Mouse (Mus musculus): Measurements from ENCODE around the gene Echdc2.

Gene Echdc2

GRCm38 (mm10) chr4:108165152-108165895 lies at the start of gene Echdc2:
Echdc2 (plus strand) TSS chr4:108165437.
- WGBS: 2% methylated on average over 43 of the region's 43 CpGs

GRCm38 (mm10) chr4:108116466-108116865 lies 48.8 kb upstream of the Echdc2 start:
- 79% methylated on average over 2 of the region's 2 CpGs for WGBS

DNA sequence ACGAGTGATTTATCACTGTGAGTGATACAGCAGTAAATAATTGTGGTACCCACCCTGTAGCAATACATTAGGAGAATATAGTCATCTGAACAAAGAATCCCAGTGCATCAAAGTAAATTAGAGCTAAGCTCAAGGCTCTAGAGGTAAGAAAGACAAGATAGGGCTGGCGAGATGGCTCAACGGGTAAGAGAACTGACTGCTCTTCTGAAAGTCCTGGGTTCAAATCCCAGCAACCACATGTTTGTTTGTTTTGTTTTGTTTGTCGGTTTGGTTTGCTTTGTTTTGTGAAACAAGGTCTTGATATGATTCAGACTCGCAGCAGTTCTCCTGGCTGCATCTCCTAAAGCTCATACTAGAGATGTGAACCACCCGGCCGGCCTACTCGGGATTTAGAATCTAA lies 47.7 kb upstream of the Echdc2 start:
- 91% methylated on average over 8 of the region's 8 CpGs for WGBS

GRCm38 (mm10) chr4:108117924-108118876 lies 47.0 kb upstream of the Echdc2 start:
- 9% methylated on average over 45 of the region's 45 CpGs for WGBS

GRCm38 (mm10) chr4:108124104-108124503 lies 41.1 kb upstream of the Echdc2 start:
- 100% methylated on average over 1 of the region's 1 CpGs for WGBS

DNA sequence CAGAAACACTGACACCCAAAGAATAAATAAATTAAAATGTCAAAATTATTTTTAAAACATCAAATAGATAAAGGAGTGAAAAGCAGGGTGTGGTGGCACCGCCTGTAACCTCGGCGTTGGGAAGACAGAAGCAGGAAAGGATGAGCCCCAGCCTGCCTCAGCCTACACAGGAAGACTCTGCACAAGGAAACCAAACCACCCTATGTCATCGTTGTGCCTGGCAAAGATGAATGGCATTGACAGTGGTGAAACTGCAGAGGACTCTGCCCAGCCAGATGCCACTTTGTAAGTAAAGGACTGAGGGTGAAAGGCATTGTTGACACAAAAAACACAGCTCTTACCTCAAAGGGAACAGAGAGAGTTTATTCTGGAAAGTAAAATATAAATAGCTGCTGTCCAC lies 39.0 kb upstream of the Echdc2 start:
- WGBS: 81% methylated on average over 4 of the region's 4 CpGs

DNA sequence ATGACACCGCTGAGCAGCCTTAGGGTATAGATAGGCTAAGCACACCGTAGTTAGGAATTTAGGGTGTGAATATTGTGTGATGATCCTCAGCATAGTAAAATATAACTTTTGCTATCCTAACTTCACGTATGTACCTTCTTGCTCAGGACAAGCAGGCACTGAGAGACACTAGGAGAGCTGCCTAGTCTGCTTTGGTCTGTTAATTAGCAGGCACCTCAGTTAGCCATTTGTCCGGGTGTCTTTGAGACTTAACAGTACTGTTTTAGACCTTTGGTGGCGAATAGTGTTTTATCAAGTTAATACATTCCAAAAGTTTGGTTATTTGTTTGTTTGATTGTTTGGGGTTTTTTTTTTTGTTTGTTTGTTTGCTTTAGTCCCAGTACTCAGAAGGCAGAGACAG lies 37.7 kb upstream of the Echdc2 start:
- WGBS: 95% methylated on average over 5 of the region's 5 CpGs

DNA sequence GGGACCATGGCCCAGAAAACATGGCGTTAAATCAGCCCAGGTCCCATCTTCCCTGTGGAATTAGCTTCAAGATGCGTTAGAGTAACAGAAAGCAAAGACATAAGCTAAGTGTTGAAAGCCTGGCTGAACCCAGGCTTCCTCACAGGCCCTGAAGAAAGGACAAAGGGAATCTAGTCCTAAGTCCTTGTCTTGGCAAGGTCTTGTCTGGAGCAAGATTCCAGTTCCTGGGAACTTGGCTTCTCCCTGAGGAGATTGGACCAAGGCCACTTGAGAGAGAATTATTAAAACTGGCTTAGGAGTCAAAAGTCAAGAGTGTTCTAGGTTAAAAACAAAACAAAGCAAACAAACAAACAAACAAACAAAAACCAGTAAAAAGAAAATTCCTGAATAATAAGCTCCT lies 36.9 kb upstream of the Echdc2 start:
- WGBS: 98% methylated on average over 2 of the region's 2 CpGs

DNA sequence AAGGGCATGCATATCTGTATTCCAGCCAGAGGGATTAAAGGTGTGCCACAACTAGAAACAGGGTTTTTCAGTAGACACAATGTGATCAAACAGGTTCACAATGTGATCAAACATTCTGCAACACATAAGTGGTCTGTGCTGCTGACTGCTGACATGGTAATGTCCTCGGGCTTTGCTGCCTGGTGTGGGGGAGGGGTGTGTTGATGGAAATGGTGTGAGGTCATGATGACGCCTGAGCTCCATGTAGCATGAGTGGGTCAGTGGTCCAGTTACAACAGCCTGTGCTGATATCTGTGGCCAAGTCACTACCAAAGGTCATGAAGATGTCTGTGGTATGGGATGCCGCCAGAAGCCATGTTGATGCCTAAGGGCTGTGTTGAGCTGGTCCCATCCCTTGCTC lies 34.8 kb upstream of the Echdc2 start:
- WGBS: 85% methylated on average over 3 of the region's 3 CpGs

DNA sequence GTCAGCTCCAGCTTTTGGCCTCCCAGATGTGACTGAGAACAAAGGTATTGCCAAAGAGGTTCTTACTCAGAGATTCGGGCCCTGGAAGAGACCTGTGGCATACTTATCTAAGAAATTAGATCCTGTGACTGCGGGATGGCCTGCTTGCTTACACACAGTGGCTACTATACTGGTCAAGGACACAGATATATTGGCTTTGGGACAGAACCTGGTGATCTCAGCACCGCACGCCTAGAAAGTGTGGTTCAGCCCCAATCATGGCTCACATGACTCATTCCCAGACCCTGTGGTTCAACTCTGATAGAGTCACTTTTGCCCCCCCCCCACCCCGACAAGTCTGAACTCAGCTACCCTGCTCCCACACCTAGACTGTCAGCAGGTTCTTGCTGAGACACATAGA lies 28.3 kb upstream of the Echdc2 start:
- 91% methylated on average over 5 of the region's 5 CpGs for whole genome bisulfite sequencing

DNA sequence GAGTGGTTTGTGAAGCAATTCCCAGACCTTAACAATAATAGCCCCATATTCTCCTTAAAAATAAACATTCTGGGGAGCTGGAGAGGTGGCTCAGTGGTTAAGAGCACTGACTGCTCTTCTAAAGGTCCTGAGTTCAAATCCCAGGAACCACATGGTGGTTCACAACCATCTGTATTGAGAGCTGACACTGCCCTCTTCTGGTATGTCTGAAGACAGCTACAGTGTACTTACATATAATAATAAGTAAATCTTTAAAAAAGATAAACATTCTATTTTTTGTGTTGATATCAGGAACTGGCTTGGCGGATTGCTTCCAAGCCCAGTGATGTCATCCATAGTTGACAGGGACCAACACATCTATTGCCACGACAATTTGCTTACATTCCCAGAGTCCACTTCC lies 22.1 kb upstream of the Echdc2 start:
- WGBS: 90% methylated on average over 2 of the region's 2 CpGs

- WGBS: 87% methylated on average over 1 of the region's 1 CpGs
Observed at GRCm38 (mm10) chr4:108144880-108145279, 20.4 kb upstream of the Echdc2 start, which contains the start of gene Scp2. Scp2 (minus strand) TSS chr4:108144998.

- WGBS: 57% methylated on average over 3 of the region's 3 CpGs
Observed at GRCm38 (mm10) chr4:108145554-108145953, 19.7 kb upstream of the Echdc2 start.

- WGBS: 88% methylated on average over 1 of the region's 1 CpGs
Observed at GRCm38 (mm10) chr4:108155141-108155540, 10.1 kb upstream of the Echdc2 start.

DNA sequence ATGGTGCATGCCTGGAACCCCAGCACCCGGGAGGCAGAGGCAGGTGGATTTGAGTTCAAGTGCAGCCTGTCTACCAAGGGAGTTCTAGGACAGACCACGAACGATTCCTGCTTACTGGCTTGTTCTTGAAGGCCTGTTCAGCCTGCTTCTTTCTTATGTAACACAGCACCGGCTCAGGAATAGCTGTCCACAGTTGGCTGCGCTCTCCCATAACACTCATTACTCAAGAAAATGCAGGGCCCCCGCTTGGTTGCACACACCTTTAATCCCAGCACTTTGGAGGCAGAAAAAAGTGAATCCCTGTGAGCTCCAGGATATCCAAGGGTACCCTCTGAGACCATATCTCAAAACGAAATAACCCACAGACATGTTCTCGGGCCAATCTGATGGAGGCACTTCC lies 3.3 kb upstream of the Echdc2 start:
- WGBS: 90% methylated on average over 8 of the region's 8 CpGs

DNA sequence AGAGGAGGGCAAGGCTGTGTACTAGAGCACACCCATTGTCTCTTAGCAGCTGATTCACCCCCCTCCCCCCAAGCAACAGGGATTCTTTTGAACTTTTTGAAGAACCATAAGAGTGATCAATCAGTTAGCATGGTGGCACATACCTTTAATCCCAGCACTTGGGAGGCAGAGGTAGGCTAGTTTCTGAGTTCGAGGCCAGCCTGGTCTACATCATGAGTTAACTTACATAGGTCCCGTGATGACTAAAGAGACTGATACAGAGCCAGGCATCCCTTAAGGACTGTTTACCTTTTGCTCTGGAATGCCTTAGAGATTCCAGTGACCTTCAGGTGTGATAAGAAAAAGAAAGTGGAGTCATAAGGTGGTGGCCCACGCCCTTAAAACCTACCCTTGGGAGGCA lies 1.9 kb upstream of the Echdc2 start:
- 94% methylated on average over 3 of the region's 3 CpGs for WGBS

DNA sequence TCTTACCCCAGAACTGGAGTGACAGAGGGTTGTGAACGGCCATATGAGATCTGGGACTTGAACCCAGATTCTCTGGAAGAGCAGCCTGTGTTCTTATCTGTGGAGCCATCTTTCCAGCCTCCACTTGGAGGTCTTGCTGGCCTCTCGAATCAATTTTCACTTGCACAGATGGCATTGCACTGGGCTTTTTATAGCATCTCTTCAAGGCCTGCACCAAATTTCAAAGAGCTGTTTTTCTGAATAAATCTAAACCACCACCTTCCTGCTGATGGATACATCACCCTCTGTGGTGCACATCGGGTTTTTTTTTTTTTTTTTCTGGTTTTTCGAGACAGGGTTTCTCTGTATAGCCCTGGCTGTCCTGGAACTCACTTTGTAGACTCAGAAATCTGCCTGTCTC lies 1.6 kb downstream of the Echdc2 start:
- 48% methylated on average over 4 of the region's 4 CpGs for WGBS

DNA sequence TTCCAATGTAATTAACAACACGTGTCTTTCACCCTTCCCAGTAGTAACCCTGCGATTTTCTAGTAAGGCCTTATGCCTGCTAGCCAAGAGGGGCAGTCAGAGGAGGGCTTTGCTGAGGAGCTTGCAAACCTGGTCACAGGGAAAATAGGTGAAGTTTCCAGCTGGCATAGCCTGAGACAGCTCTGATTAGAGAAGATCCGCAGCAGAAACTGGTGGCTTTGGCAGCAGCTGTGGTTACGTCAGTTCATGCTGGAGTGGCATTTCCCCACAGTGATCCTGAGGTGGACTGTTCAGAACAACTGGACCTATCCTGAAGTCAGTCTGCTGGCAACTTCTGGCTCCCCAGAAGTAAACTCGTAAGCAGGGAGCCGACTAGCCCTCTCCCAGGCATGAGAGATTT lies 2.8 kb downstream of the Echdc2 start:
- WGBS: 74% methylated on average over 6 of the region's 6 CpGs

GRCm38 (mm10) chr4:108182278-108182677 lies 17.0 kb downstream of the Echdc2 start:
- 74% methylated on average over 1 of the region's 1 CpGs for WGBS

- 84% methylated on average over 2 of the region's 2 CpGs for WGBS
Observed at GRCm38 (mm10) chr4:108192821-108193323, 27.6 kb downstream of the Echdc2 start.

DNA sequence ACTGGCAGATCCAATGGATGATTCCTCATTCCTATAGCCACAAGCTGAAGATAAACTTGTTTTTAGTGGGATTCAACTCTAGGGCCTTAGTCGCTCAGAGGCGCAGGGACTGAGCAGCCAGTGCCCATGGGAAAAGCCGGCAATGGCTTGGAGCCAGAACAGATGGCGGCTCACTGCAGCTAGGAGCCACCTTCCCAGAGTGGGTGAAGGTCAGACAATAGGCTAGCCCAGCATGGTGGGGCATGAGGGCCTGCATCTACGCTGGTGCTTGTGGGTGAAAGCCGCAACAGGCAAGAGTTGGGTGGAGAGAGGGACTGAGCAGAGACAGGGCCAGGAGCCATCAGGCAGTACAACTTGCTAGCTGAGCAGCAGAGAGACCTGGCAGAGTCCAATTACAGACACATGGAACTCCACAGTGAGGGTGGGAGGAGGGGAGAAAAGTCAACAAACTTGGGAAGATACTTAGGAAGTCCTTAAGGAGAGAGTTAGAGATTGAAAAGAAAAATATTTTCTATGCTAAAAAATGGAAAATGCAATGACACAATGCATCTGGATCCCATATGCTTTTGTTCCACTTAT lies 31.1 kb downstream of the Echdc2 start:
- WGBS: 72% methylated on average over 6 of the region's 6 CpGs

DNA sequence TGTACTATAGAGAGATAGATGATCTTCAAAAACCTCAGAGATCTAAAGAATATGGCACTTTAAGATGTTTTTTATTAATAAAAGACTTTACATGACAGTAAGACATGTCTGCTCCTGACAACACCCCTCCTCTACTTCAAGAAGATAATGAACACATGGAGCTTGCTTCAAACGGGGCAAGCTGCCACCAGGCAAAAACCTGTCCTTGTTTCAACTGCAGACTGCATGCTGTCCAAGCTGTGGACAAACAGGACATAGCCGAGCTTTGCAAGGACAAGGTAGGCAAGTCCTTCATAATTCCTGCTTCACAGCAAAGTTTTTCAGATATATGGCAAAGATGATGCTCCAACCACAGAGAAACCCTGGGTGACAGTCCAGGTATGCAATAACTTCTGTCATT lies 34.0 kb downstream of the Echdc2 start:
- 79% methylated on average over 2 of the region's 2 CpGs for WGBS
